Mouse (Mus musculus) adrenal gland, postnatal 14 days (tissue): ENCODE measurements around the gene Lars2. TPM values are rescaled to one million over a fixed set of nuclear protein-coding genes. Genes with fewer than 3 reads are reported as not detected.

Experiments used
- DNase-seq: peaks from one replicate; pipeline ENCODE4 v3.0.0; 2021; ENCODE audit warnings: mixed read lengths
- total RNA-seq: library from RNA; stranded (reverse); gene quantifications from 2 replicates; pipeline ENCODE4 v1.2.3, GENCODE M21; 2021

The Lars2 gene
- total RNA-seq, 1 experiment from 2014 or later: 81.4 TPM

- no peak for DNase-seq
These were observed 24.6 kb downstream of the Lars2 start for GRCm38 (mm10) chr9:123391140-123391849.

- no peak for DNase-seq
These were observed 28.1 kb downstream of the Lars2 start for GRCm38 (mm10) chr9:123394856-123395255.

- DNase-seq: no peak
These were observed 31.0 kb downstream of the Lars2 start for GRCm38 (mm10) chr9:123397701-123398100.

GRCm38 (mm10) chr9:123402215-123402614 lies 35.5 kb downstream of the Lars2 start:
- no peak for DNase-seq

GRCm38 (mm10) chr9:123403031-123403430 lies 36.3 kb downstream of the Lars2 start:
- DNase-seq: no peak

GRCm38 (mm10) chr9:123405231-123405630 lies 38.5 kb downstream of the Lars2 start:
- DNase-seq: no peak

- peak; percentile 12 for DNase-seq
These were observed 42.0 kb downstream of the Lars2 start for GRCm38 (mm10) chr9:123408771-123409170.

GRCm38 (mm10) chr9:123429863-123430262 lies 63.1 kb downstream of the Lars2 start:
- no peak for DNase-seq

GRCm38 (mm10) chr9:123430973-123431372 lies 64.2 kb downstream of the Lars2 start:
- DNase-seq: no peak

- no peak for DNase-seq
These were observed 71.5 kb downstream of the Lars2 start for GRCm38 (mm10) chr9:123438223-123438622.

GRCm38 (mm10) chr9:123440230-123441058 lies 73.7 kb downstream of the Lars2 start:
- DNase-seq: no peak

GRCm38 (mm10) chr9:123447101-123447500 lies 80.4 kb downstream of the Lars2 start:
- peak; percentile 50 for DNase-seq

- no peak for DNase-seq
These were observed 81.9 kb downstream of the Lars2 start for GRCm38 (mm10) chr9:123448594-123448993.

- DNase-seq: peak; percentile 67
These were observed 83.4 kb downstream of the Lars2 start for GRCm38 (mm10) chr9:123450174-123450573.

- DNase-seq: no peak
These were observed 85.0 kb downstream of the Lars2 start for GRCm38 (mm10) chr9:123451772-123452171.

GRCm38 (mm10) chr9:123456634-123457602 lies 90.2 kb downstream of the Lars2 start:
- no peak for DNase-seq

GRCm38 (mm10) chr9:123457603-123458002 lies 90.9 kb downstream of the Lars2 start:
- DNase-seq: peak; percentile 54

- DNase-seq: no peak
These were observed 100.5 kb downstream of the Lars2 start for GRCm38 (mm10) chr9:123467141-123467620.

GRCm38 (mm10) chr9:123468406-123469085 lies 101.8 kb downstream of the Lars2 start:
- DNase-seq: no peak

GRCm38 (mm10) chr9:123469087-123469486 lies 102.4 kb downstream of the Lars2 start:
- DNase-seq: no peak

GRCm38 (mm10) chr9:123473377-123473776 lies 106.7 kb downstream of the Lars2 start:
- DNase-seq: peak; percentile 59
